Mouse (Mus musculus) hindbrain, embryonic 16.5 days (tissue): ENCODE measurements at regions not wholly inside any gene's neighbourhood (a gene's known extent, or its start where the extent isn't known, plus 50 kb on each side); places are given as distances from the start of the nearest gene placed in this dataset.

Experiments
- ATAC-seq: fragments of 200-750 bp; cut with Nextera tagmentation; 2 replicates; pipeline ENCODE4 v1.8.0; 2017; ENCODE audit warnings: moderate TSS enrichment, moderate library complexity
- H3K27ac ChIP-seq: fragments of 300-500 bp; sonication (generic); 2 replicates; pipeline ENCODE4 v1.5.1; 2014; ENCODE audit warnings: low read depth, mild to moderate bottlenecking, control low read depth, low read length, moderate library complexity
- H3K27me3 ChIP-seq: fragments of 300-500 bp; sonication (generic); replicated peaks from 2 replicates; pipeline ENCODE4 v1.6.1; 2014; ENCODE audit warnings: low read length; ENCODE audit not compliant: control insufficient read depth, insufficient read depth
- H3K36me3 ChIP-seq: fragments of 300-500 bp; sonication (generic); 2 replicates; pipeline ENCODE4 v1.6.1; 2014; ENCODE audit warnings: mild to moderate bottlenecking, low read length, moderate library complexity, mixed read lengths; ENCODE audit not compliant: control insufficient read depth, insufficient read depth
- H3K4me1 ChIP-seq: fragments of 300-500 bp; sonication (generic); 2 replicates; pipeline ENCODE4 v1.6.1; 2014; ENCODE audit warnings: low read depth, low read length; ENCODE audit not compliant: control insufficient read depth, insufficient read depth
- H3K4me2 ChIP-seq: fragments of 300-500 bp; sonication (generic); 2 replicates; pipeline ENCODE4 v1.6.1; 2014; ENCODE audit warnings: mild to moderate bottlenecking, low read length, control low read depth, moderate library complexity
- H3K4me3 ChIP-seq: fragments of 300-500 bp; sonication (generic); 2 replicates; pipeline ENCODE4 v1.5.1; 2014; ENCODE audit warnings: mild to moderate bottlenecking, low read length, control low read depth, moderate library complexity
- H3K9ac ChIP-seq: fragments of 300-500 bp; sonication (generic); 2 replicates; pipeline ENCODE4 v1.6.1; 2014; ENCODE audit warnings: low read depth, mild to moderate bottlenecking, control low read depth, low read length, moderate library complexity
- H3K9me3 ChIP-seq: fragments of 300-500 bp; sonication (generic); 2 replicates; pipeline ENCODE4 v1.6.1; 2014; ENCODE audit warnings: mild to moderate bottlenecking, low read length, moderate library complexity; ENCODE audit not compliant: control insufficient read depth
- WGBS: fragments of 180-500 bp; shearing (Covaris S2); extraction: QIAGEN DNeasy Blood & Tissue Kit; methylation state at CpG from one replicate; pipeline ENCODE4 v1.1.7; 2014; 5-methylcytosine and 5-hydroxymethylcytosine counted together

- Histone ChIP-seq H3K4me3 (no peak overlapping the region), H3K27ac (no peak overlapping the region), H3K36me3 (no peaks in the 10 kb centered on the region), H3K9me3 (no peaks in the 10 kb centered on the region), H3K4me1 (peaks cover 28% of the 10 kb centered on the region), H3K27me3 (no peaks in the 10 kb centered on the region), H3K9ac (no peak overlapping the region), H3K4me2 (no peak overlapping the region)
- WGBS = 74% methylated on average over 8 of the region's 8 CpGs
- no peak for ATAC-seq
Measured at GRCm38 (mm10) chr8:8991026-8991425, 300.7 kb upstream of the Arglu1 start.

- H3K4me1 ChIP-seq = peaks cover 8% of the 10 kb centered on the region
- H3K27ac ChIP-seq = no peak overlapping the region
- H3K36me3 ChIP-seq = no peaks in the 10 kb centered on the region
- H3K4me3 ChIP-seq = no peak overlapping the region
- 72% methylated on average over 9 of the region's 9 CpGs for WGBS
- no peaks in the 10 kb centered on the region for H3K9me3 ChIP-seq
- no peaks in the 10 kb centered on the region for H3K27me3 ChIP-seq
- H3K4me2 ChIP-seq = no peak overlapping the region
- no peak for ATAC-seq
- H3K9ac ChIP-seq = no peak overlapping the region
Measured at GRCm38 (mm10) chr8:8986068-8986467, 295.7 kb upstream of the Arglu1 start.

- Histone ChIP-seq H3K27ac (no peak overlapping the region), H3K4me3 (no peak overlapping the region), H3K4me2 (no peak overlapping the region), H3K27me3 (no peaks in the 10 kb centered on the region), H3K9me3 (no peaks in the 10 kb centered on the region), H3K4me1 (peaks cover 8% of the 10 kb centered on the region), H3K9ac (no peak overlapping the region), H3K36me3 (no peaks in the 10 kb centered on the region)
- 0 out of 2 replicates have a peak, but pooled peaks have one; percentile 14 for ATAC-seq
- WGBS = 84% methylated on average over 13 of the region's 13 CpGs
Measured at GRCm38 (mm10) chr8:8985395-8985794, 295.1 kb upstream of the Arglu1 start.

- H3K4me3 ChIP-seq = no peak overlapping the region
- H3K9ac ChIP-seq = peak overlapping the region; percentile 7; the same call in 1 of the 2 replicates
- H3K36me3 ChIP-seq = no peaks in the 10 kb centered on the region
- H3K9me3 ChIP-seq = no peaks in the 10 kb centered on the region
- H3K27ac ChIP-seq = no peak overlapping the region
- H3K4me2 ChIP-seq = peak overlapping the region; percentile 14; the same call in 1 of the 2 replicates
- no peaks in the 10 kb centered on the region for H3K27me3 ChIP-seq
- WGBS = 35% methylated on average over 11 of the region's 11 CpGs
- peak; percentile 56; the same call in 1 of the 2 replicates for ATAC-seq
- H3K4me1 ChIP-seq = peaks cover 8% of the 10 kb centered on the region
Measured at GRCm38 (mm10) chr8:8984829-8985251, 294.5 kb upstream of the Arglu1 start.

- Histone ChIP-seq H3K27me3 (no peaks in the 10 kb centered on the region), H3K27ac (no peak overlapping the region), H3K9me3 (no peaks in the 10 kb centered on the region), H3K4me1 (peaks cover 8% of the 10 kb centered on the region), H3K4me3 (no peak overlapping the region), H3K9ac (peak overlapping the region; percentile 7; the same call in 1 of the 2 replicates), H3K4me2 (peak overlapping the region; percentile 14; the same call in 1 of the 2 replicates), H3K36me3 (no peaks in the 10 kb centered on the region)
- peak; percentile 7; the same call in 1 of the 2 replicates for ATAC-seq
- 17% methylated on average over 13 of the region's 13 CpGs for WGBS
Measured at GRCm38 (mm10) chr8:8984159-8984828, 294.0 kb upstream of the Arglu1 start.

GRCm38 (mm10) chr8:8983133-8983661 lies 292.9 kb upstream of the Arglu1 start:
- peaks cover 8% of the 10 kb centered on the region for H3K4me1 ChIP-seq
- ATAC-seq = no peak
- no peak overlapping the region for H3K4me2 ChIP-seq
- no peaks in the 10 kb centered on the region for H3K27me3 ChIP-seq
- no peaks in the 10 kb centered on the region for H3K9me3 ChIP-seq
- H3K9ac ChIP-seq = no peak overlapping the region
- no peaks in the 10 kb centered on the region for H3K36me3 ChIP-seq
- 57% methylated on average over 5 of the region's 5 CpGs for WGBS
- H3K27ac ChIP-seq = no peak overlapping the region
- no peak overlapping the region for H3K4me3 ChIP-seq

GRCm38 (mm10) chr8:8978969-8979368 lies 288.6 kb upstream of the Arglu1 start:
- Histone ChIP-seq H3K4me2 (no peak overlapping the region), H3K27me3 (no peaks in the 10 kb centered on the region), H3K36me3 (no peaks in the 10 kb centered on the region), H3K9ac (no peak overlapping the region), H3K27ac (no peak overlapping the region), H3K9me3 (no peaks in the 10 kb centered on the region), H3K4me1 (no peaks in the 10 kb centered on the region), H3K4me3 (no peak overlapping the region)
- 33% methylated on average over 1 of the region's 1 CpGs for WGBS
- no peak for ATAC-seq

GRCm38 (mm10) chr8:8973769-8974168 lies 283.4 kb upstream of the Arglu1 start:
- Histone ChIP-seq H3K27me3 (no peaks in the 10 kb centered on the region), H3K27ac (no peak overlapping the region), H3K4me2 (no peak overlapping the region), H3K4me3 (no peak overlapping the region), H3K9me3 (no peaks in the 10 kb centered on the region), H3K4me1 (no peaks in the 10 kb centered on the region), H3K9ac (no peak overlapping the region), H3K36me3 (no peaks in the 10 kb centered on the region)
- WGBS = 66% methylated on average over 6 of the region's 6 CpGs
- ATAC-seq = no peak

- H3K27ac ChIP-seq = no peak overlapping the region
- H3K9ac ChIP-seq = no peak overlapping the region
- no peaks in the 10 kb centered on the region for H3K9me3 ChIP-seq
- no peaks in the 10 kb centered on the region for H3K36me3 ChIP-seq
- no peaks in the 10 kb centered on the region for H3K4me1 ChIP-seq
- no peak overlapping the region for H3K4me2 ChIP-seq
- 72% methylated on average over 6 of the region's 6 CpGs for WGBS
- no peaks in the 10 kb centered on the region for H3K27me3 ChIP-seq
- H3K4me3 ChIP-seq = no peak overlapping the region
- no peak for ATAC-seq
Measured at GRCm38 (mm10) chr8:8973334-8973733, 283.0 kb upstream of the Arglu1 start.
